Mouse (Mus musculus) left cerebral cortex, postnatal 10 days (tissue): ENCODE measurements at regions not wholly inside any gene's neighbourhood (a gene's known extent, or its start where the extent isn't known, plus 50 kb on each side); places are given as distances from the start of the nearest gene placed in this dataset.
A peak's percentile ranks its signal among the peaks of the same experiment; 100 is the strongest.

Experiments
- DNase-seq, 2 experiments: peaks; one replicate each; pipeline ENCODE4 v3.0.0; 2021 to 2022; ENCODE audit warnings: low spot score in 2 of 2, mixed read lengths in 1 of 2; ENCODE audit errors: extremely low spot score in 1 of 2
- intact Hi-C: fragments of 180-260 bp; cut with DNase I; formaldehyde crosslinking; loops from one replicate; pipeline ENCODE4 v1.15.1; 2025

GRCm38 (mm10) chr16:30118876-30119275 is 54.7 kb downstream of the Hes1 start:
- intact Hi-C loops, result no loop called here
- DNase-seq, result no peak

- intact Hi-C loops, result no loop called here
- no peak for DNase-seq
Observed at GRCm38 (mm10) chr16:30120330-30121265, 56.4 kb downstream of the Hes1 start.

- no peak for DNase-seq
- intact Hi-C loops, result no loop called here
Observed at GRCm38 (mm10) chr16:30121596-30121995, 57.4 kb downstream of the Hes1 start.

- intact Hi-C loops, result no loop called here
- DNase-seq, result no peak
Observed at GRCm38 (mm10) chr16:30122211-30123070, 58.3 kb downstream of the Hes1 start.

GRCm38 (mm10) chr16:30127015-30127414 is 62.8 kb downstream of the Hes1 start:
- intact Hi-C loops, result no loop called here
- DNase-seq, result no peak

- intact Hi-C loops, result no loop called here
- DNase-seq, result no peak
Observed at GRCm38 (mm10) chr16:30128787-30129186, 64.6 kb downstream of the Hes1 start.

- intact Hi-C loops, result no loop called here
- no peak for DNase-seq
Observed at GRCm38 (mm10) chr16:30129218-30130112, 65.3 kb downstream of the Hes1 start.

GRCm38 (mm10) chr16:30130113-30130471 is 65.9 kb downstream of the Hes1 start:
- no peak for DNase-seq
- intact Hi-C loops, result no loop called here

- intact Hi-C loops, result no loop called here
- DNase-seq, result no peak
Observed at GRCm38 (mm10) chr16:30132086-30132485, 67.9 kb downstream of the Hes1 start.

- no peak for DNase-seq
- intact Hi-C loops, result no loop called here
Observed at GRCm38 (mm10) chr16:30134642-30135165, 70.5 kb downstream of the Hes1 start.

GRCm38 (mm10) chr16:30136849-30137248 is 72.7 kb downstream of the Hes1 start:
- DNase-seq, result no peak
- intact Hi-C loops, result no loop called here

- intact Hi-C loops, result no loop called here
- DNase-seq, result peak in 1 of 2 experiments; percentile 29
Observed at GRCm38 (mm10) chr16:30137812-30138211, 73.6 kb downstream of the Hes1 start.

GRCm38 (mm10) chr16:30144818-30145464 is 80.8 kb downstream of the Hes1 start:
- intact Hi-C loops, result no loop called here
- DNase-seq, result no peak

- intact Hi-C loops, result no loop called here
- no peak for DNase-seq
Observed at GRCm38 (mm10) chr16:30145465-30146207, 81.5 kb downstream of the Hes1 start.

GRCm38 (mm10) chr16:30146208-30146525 is 82.0 kb downstream of the Hes1 start:
- intact Hi-C loops, result no loop called here
- DNase-seq, result no peak

- no peak for DNase-seq
- intact Hi-C loops, result no loop called here
Observed at GRCm38 (mm10) chr16:30147296-30147695, 83.1 kb downstream of the Hes1 start.

- no peak for DNase-seq
- intact Hi-C loops, result no loop called here
Observed at GRCm38 (mm10) chr16:30151104-30151503, 86.9 kb downstream of the Hes1 start.

- intact Hi-C loops, result no loop called here
- peak in 1 of 2 experiments; percentile 56 for DNase-seq
Observed at GRCm38 (mm10) chr16:30155070-30155469, 90.9 kb downstream of the Hes1 start.
